Mouse (Mus musculus) sigmoid colon, adult 10 weeks (tissue): ENCODE results near the gene Vmn2r30. TPM values are rescaled to one million over a fixed set of nuclear protein-coding genes. Genes with fewer than 3 reads are reported as not detected.

Experiments used
- polyA plus RNA-seq: library from polyadenylated mRNA; stranded (reverse); fragments of 350-450 nt; fragmentation: Illumina TruSeq; extraction: RNeasy Lipid Tissue Mini Kit (QIAGEN cat#74804); gene quantifications from one replicate; pipeline ENCODE4 v1.2.3, GENCODE M21; 2014; ENCODE audit warnings: low read depth, low replicate concordance

Vmn2r30 gene
- not detected for polyA plus RNA-seq

DNA sequence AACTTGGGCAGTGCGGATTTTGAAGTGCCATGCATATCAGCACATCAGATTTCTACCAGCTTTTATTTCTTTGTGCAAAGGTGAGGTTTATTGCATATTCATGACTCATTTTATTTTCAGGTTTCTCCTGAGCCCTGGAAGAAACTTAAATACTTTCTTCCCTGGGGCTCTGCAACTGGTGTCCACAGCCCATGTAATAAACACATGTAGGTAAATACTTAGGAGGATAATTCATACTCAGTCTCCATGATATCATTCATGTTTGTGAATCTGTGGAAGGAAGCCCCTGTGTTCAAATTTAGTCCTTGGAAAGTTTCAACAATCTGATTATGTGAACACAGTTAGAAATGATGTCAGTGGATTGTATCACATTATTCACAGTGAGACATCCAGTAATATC is at the start of gene Vmn2r30:
TSS of gene Vmn2r30 (minus strand) at position 101 of the 400 bp plus-strand sequence.

DNA sequence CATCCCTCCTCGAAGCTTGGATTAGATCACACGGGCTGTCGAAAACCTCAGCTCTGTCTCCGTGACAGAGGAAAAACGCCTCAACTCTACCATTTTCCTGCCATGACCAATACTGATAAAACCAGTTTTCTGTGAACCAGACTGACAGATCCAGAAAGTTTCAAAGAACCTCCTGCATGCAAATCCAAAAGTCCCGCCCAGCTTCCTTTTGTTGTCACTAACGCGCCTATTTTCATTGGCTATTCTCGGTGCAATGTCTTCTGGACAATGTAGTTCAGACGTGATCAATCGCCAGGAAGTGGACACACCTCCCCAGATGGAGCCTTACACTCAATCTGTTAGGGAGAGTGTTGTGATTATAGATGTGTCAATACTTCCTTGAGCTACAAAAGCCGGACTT is 37.0 kb upstream of the Vmn2r30 start, which contains the start of gene Gm45783:
TSS of gene Gm45783 (minus strand) at position 143 of the 400 bp plus-strand sequence.

DNA sequence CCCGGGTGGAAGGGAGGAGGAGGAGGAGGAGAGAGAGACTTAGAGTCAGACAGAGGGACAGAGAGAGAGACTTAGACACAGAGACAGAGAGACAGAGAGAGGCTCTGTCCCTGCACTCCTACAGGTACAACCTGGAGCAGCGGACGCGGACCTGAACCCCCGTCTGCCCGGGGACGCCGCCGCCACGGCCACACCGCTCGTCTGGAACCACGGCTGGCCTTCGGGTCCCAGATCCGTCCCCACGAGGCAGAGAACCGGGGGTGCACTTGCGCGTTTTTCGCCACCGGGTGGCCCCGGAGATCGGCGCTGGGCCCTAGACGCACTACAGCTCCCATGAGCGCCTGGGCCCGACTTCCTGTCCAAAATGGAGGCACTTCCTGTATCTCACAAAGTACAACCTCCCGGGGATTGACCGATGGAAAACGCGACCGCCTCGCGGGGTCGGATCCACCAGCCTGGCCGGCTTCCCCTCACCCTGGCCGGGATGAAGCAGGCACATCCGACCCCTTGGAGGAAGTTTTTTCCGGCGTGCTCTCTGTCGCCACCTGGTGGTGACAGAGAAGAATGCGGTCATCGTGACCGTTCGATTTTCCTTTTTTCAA is 59.3 kb downstream of the Vmn2r30 start, which contains the start of gene Gm45844:
TSS of gene Gm45844 (minus strand) at position 324 of the 602 bp plus-strand sequence.

Other genes starting within 250 kb of the Vmn2r30 start
- gene Zfp954, start 216.1 kb downstream of the Vmn2r30 start, polyA plus RNA-seq = 9.6 TPM
- 2.7 TPM for gene Zfp773, start 200.9 kb downstream of the Vmn2r30 start, polyA plus RNA-seq
- gene Zfp418, start 166.3 kb downstream of the Vmn2r30 start, polyA plus RNA-seq = 6.9 TPM
- gene Zfp772, start 127.6 kb downstream of the Vmn2r30 start, polyA plus RNA-seq = 11.0 TPM
- gene Vmn2r29, start 90.3 kb downstream of the Vmn2r30 start, polyA plus RNA-seq = 11.0 TPM
- gene Gm45844, start 59.3 kb downstream of the Vmn2r30 start, polyA plus RNA-seq = 11.6 TPM
- gene Clcn4, start 36.8 kb downstream of the Vmn2r30 start, polyA plus RNA-seq = 124 TPM
- gene Gm45783, start 37.0 kb upstream of the Vmn2r30 start, polyA plus RNA-seq = not detected
- gene Vmn2r31, start 62.1 kb upstream of the Vmn2r30 start, polyA plus RNA-seq = not detected
- not detected for gene Vmn2r32, start 142.4 kb upstream of the Vmn2r30 start, polyA plus RNA-seq
- not detected for gene Vmn2r33, start 229.2 kb upstream of the Vmn2r30 start, polyA plus RNA-seq